Mouse (Mus musculus) megakaryocyte, embryonic 14.5 days (primary cell): Measurements from ENCODE around the gene Cox5a. TPM values are rescaled to one million over a fixed set of nuclear protein-coding genes. Genes with fewer than 3 reads are reported as not detected.

Source experiments
- H3K27me3 ChIP-seq: replicated peaks from 2 replicates; pipeline ENCODE3; 2012; ENCODE audit warnings: inconsistent platforms
- H3K36me3 ChIP-seq: replicated peaks from 2 replicates; pipeline ENCODE3; 2012; ENCODE audit warnings: low read length, inconsistent platforms, mixed read lengths
- H3K4me1 ChIP-seq: 2 replicates; pipeline ENCODE4 v1.6.1; 2012; ENCODE audit warnings: inconsistent platforms
- H3K4me3 ChIP-seq: replicated peaks from 2 replicates; pipeline ENCODE3; 2012; ENCODE audit warnings: moderate library complexity, mild to moderate bottlenecking, inconsistent platforms
- H3K9me3 ChIP-seq: 2 replicates; pipeline ENCODE4 v1.6.1; 2012; ENCODE audit warnings: inconsistent platforms
- FLI1 ChIP-seq: IDR thresholded peaks from 2 replicates; pipeline ENCODE4 v1.6.1; 2012; ENCODE audit warnings: low read length, inconsistent platforms, mixed read lengths
- GATA1 ChIP-seq: IDR thresholded peaks from 3 replicates; pipeline ENCODE4 v1.6.1; 2012; ENCODE audit warnings: mixed read lengths, low read length, inconsistent platforms, borderline replicate concordance
- polyA plus RNA-seq: library from polyadenylated mRNA; stranded (reverse); fragments of >175 nt; gene quantifications from 2 replicates; pipeline ENCODE4 v1.2.3, GENCODE M21; 2012; ENCODE audit warnings: low replicate concordance; ENCODE audit not compliant: insufficient read depth

The Cox5a gene
- polyA plus RNA-seq, 1 experiment = 738 TPM

DNA sequence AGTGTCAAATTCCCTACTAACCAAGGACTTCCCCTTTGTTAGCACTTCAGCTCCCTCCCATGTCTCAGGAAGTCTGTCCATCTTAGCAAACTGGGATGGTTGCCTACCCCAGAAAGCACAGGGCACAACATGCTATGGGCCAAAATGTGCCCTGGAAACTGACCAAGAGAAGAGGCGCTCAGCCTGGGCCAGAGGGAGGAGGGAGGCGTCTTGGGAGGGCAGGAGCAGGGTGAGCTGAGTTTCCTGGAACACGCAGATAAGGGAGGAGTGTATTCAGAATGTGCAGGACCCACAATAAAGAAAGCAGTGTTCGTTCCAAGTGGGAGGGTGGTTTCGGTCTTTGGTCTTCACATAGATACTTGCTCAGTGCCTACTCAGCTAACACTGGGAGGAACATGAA lies 26.2 kb downstream of the Cox5a start:
- Histone ChIP-seq H3K27me3 (no peaks in the 10 kb centered on the region), H3K4me3 (peak overlapping the region; percentile 67), H3K4me1 (peaks cover 95% of the 10 kb centered on the region)

DNA sequence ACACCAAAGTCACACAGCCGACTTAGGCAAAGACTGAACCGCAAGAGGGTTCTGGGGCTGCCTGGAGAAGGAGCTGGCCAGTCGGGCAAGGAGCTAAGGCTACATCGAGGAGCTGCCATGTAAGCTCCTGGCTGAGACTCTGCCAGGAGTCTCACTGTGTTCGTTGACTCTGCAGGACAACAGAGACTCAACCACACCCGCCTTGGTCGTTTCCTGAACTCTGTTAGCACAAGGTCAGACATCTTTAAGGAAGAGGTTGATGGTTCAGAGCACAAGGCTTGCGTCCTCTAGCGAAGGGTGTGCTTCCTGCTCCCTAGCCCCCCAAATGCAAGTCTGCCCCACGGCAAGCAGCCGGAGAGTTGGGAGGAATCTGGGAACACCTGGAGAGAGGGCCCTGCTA lies 26.8 kb downstream of the Cox5a start:
- no peak for TF ChIP-seq FLI1
- TF ChIP-seq GATA1 = no peak
- H3K36me3 ChIP-seq = peaks cover 85% of the 10 kb centered on the region

More for the DNA sequence above, 26.2 kb downstream of the Cox5a start:
- H3K9me3 ChIP-seq = no peaks in the 10 kb centered on the region
- H3K36me3 ChIP-seq = peaks cover 91% of the 10 kb centered on the region
- no peak for TF ChIP-seq FLI1
- no peak for TF ChIP-seq GATA1

GRCm38 (mm10) chr9:57549186-57549585 lies 28.1 kb downstream of the Cox5a start:
- Histone ChIP-seq H3K9me3 (no peaks in the 10 kb centered on the region), H3K36me3 (peaks cover 72% of the 10 kb centered on the region), H3K27me3 (no peaks in the 10 kb centered on the region), H3K4me1 (peaks cover 97% of the 10 kb centered on the region), H3K4me3 (peak overlapping the region; percentile 8)
- TF ChIP-seq GATA1 (no peak), FLI1 (no peak)

More for the DNA sequence above, 26.8 kb downstream of the Cox5a start:
- Histone ChIP-seq H3K4me1 (peaks cover 95% of the 10 kb centered on the region), H3K9me3 (no peaks in the 10 kb centered on the region), H3K4me3 (peak overlapping the region; percentile 67), H3K27me3 (no peaks in the 10 kb centered on the region)

- H3K4me3 ChIP-seq = peak overlapping the region; percentile 20
- H3K9me3 ChIP-seq = no peaks in the 10 kb centered on the region
- TF ChIP-seq FLI1 = no peak
- no peak for TF ChIP-seq GATA1
- H3K27me3 ChIP-seq = no peaks in the 10 kb centered on the region
- peaks cover 61% of the 10 kb centered on the region for H3K36me3 ChIP-seq
- peaks cover 93% of the 10 kb centered on the region for H3K4me1 ChIP-seq
Observed at GRCm38 (mm10) chr9:57550126-57550862, 29.2 kb downstream of the Cox5a start.

GRCm38 (mm10) chr9:57552139-57552887 lies 31.2 kb downstream of the Cox5a start, which contains the start of gene Mpi:
Gene Mpi, minus strand, starts transcription at chr9:57552763.
- H3K9me3 ChIP-seq = no peaks in the 10 kb centered on the region
- TF ChIP-seq GATA1 (no peak), FLI1 (no peak)

DNA sequence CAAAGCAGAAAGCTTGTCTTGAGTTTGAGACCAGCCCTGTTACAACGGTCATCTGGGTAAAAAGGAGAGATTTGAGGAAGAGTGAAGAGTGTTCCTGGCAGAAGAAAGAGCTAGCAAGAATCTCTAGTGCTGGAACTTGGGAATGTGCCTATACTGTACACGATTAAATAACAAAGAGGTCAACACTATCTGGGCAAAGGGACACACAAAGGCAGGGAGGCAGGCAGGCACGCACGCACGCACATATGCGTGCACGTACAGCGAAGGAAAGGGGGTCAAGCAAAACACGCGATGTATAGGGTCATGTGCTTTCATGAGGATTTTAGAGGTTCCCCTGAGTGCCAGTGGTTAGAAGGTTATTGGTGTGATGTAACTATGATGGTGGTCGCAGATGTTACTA lies 32.0 kb downstream of the Cox5a start:
- TF ChIP-seq FLI1 (no peak), GATA1 (no peak)
- peaks cover 85% of the 10 kb centered on the region for H3K4me1 ChIP-seq
- peaks cover 33% of the 10 kb centered on the region for H3K36me3 ChIP-seq
- no peaks in the 10 kb centered on the region for H3K27me3 ChIP-seq
- H3K4me3 ChIP-seq = peak overlapping the region; percentile 94
- H3K9me3 ChIP-seq = no peaks in the 10 kb centered on the region

More at GRCm38 (mm10) chr9:57552139-57552887, 31.2 kb downstream of the Cox5a start, which contains the start of gene Mpi:
- peaks cover 86% of the 10 kb centered on the region for H3K4me1 ChIP-seq
- H3K36me3 ChIP-seq = peaks cover 41% of the 10 kb centered on the region
- no peaks in the 10 kb centered on the region for H3K27me3 ChIP-seq
- peak within 1 kb of the TSS; percentile 94 for H3K4me3 ChIP-seq

DNA sequence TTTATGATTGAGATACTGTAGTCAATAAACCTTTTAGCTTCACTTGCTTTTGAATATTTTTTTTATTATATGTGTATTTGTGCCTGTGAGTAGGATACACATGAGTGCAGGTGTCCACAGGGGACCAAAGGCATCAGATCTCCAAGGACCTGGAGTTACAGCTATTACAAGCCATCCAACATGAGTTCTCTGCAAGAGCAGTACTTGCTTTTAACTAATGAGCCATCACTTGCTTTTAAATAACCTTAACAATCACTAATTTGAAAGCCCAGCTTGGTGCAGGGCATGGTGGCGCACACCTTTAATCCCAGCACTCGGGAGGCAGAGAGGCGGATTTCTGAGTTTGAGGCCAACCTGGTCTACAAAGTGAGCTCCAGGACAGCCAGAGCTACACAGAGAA lies 33.7 kb downstream of the Cox5a start:
- Histone ChIP-seq H3K36me3 (peaks cover 17% of the 10 kb centered on the region), H3K9me3 (no peaks in the 10 kb centered on the region), H3K4me3 (no peak overlapping the region), H3K27me3 (no peaks in the 10 kb centered on the region), H3K4me1 (peaks cover 85% of the 10 kb centered on the region)
- no peak for TF ChIP-seq FLI1
- no peak for TF ChIP-seq GATA1

- H3K27me3 ChIP-seq = no peaks in the 10 kb centered on the region
- H3K9me3 ChIP-seq = no peaks in the 10 kb centered on the region
- H3K4me1 ChIP-seq = peaks cover 74% of the 10 kb centered on the region
- H3K4me3 ChIP-seq = no peak overlapping the region
- TF ChIP-seq FLI1 (no peak), GATA1 (no peak)
- peaks cover 4% of the 10 kb centered on the region for H3K36me3 ChIP-seq
Observed at GRCm38 (mm10) chr9:57557215-57557614, 36.1 kb downstream of the Cox5a start.

DNA sequence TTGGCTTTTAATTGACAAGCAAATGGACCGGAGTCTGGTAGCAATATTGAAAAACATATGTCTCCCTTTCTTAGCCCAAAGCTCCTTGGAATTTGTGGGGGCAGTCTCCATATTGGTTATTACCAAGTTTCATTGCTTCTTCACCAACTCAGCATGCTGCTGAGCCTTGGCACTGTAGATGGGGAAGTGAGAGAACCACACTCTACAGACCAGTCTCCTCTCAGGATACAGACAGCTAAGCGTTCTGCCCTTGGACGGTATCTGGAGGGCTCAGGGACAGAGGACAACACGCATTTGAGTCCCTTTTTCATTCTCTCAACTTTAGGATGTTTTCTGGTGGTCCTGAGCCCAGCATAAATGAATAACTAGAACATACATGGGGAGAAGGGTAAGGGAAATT lies 37.6 kb downstream of the Cox5a start:
- no peak overlapping the region for H3K4me3 ChIP-seq
- peaks cover 5% of the 10 kb centered on the region for H3K36me3 ChIP-seq
- H3K4me1 ChIP-seq = peaks cover 74% of the 10 kb centered on the region
- no peak for TF ChIP-seq GATA1
- H3K27me3 ChIP-seq = no peaks in the 10 kb centered on the region
- H3K9me3 ChIP-seq = no peaks in the 10 kb centered on the region

DNA sequence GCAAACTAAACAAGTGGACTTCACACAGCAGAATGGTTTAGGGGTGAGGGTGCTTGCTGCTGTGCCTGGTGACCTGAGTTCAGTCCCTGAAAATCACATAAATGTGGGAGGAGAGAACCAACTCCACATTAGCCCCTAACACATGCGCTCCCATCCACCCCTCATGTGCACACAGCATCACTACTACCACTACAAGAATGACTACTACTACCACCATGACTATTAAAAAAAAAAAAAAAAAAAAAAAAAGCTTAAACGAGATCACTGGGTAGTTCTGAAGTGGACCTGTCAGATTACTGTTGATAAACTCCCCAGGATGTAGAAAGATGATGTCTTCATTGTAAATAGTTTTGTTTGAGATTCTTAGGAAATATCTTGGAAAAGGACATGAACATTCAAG lies 38.5 kb downstream of the Cox5a start:
- Histone ChIP-seq H3K4me1 (peaks cover 74% of the 10 kb centered on the region), H3K27me3 (no peaks in the 10 kb centered on the region), H3K9me3 (no peaks in the 10 kb centered on the region), H3K36me3 (peaks cover 10% of the 10 kb centered on the region), H3K4me3 (no peak overlapping the region)
- TF ChIP-seq GATA1 (no peak), FLI1 (no peak)
